Mouse (Mus musculus) lung, postnatal 0 days (tissue): ENCODE measurements around the gene Bbx.

ENCODE experiments used
- CTCF ChIP-seq: IDR thresholded peaks from 2 replicates; pipeline ENCODE4 v1.5.1; 2016; ENCODE audit warnings: antibody characterized with exemption, mild to moderate bottlenecking
- EP300 ChIP-seq: IDR thresholded peaks from 2 replicates; pipeline ENCODE4 v1.6.1; 2016; ENCODE audit warnings: antibody characterized with exemption, mild to moderate bottlenecking, control low read depth

DNA sequence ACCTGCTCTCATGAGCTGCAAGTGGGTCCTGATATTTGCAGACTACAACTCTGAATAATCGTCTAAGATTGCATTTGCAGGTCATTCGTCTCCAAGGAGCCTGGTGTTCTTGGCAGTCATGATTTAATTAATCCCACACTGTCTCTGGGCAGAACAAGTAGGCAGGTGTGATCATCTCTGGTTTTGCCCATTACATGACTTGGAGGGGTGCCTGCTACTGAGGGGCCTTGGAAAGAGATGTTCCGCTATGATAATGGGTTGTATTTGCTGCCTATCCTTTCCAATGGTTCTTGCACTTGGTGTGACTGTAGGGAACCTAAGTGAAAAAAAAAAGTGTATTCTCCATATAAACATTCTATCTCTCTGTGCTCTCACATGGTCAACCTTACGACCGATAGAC lies 273.6 kb downstream of the Bbx start:
- TF ChIP-seq CTCF (no peak), EP300 (no peak)
